Mouse (Mus musculus): ENCODE results near the gene Tspear. TPM values are rescaled to one million over a fixed set of nuclear protein-coding genes. Genes with fewer than 3 reads are reported as not detected.
"Not testable (repeated sequence)": the region's sequence is repeated elsewhere in the genome, so short reads cannot be mapped to it uniquely, and the experiment has no call there.

Tspear gene
- polyA plus RNA-seq, 1 experiment from 2014 or later: 0.43 TPM

GRCm38 (mm10) chr10:77697133-77697532, 10.8 kb downstream of the Tspear start, which contains the start of gene Gm9508:
Gene Gm9508, minus strand, starts transcription at chr10:77697233.
- Histone ChIP-seq H3K4me3 (replicated peaks; ENCODE audit: low read depth, low read length) (no peak within 1 kb of the TSS), H3K27ac (no peak within 1 kb of the TSS), H3K27me3 (ENCODE audit: insufficient read depth, low read length) (no peaks in the 10 kb centered on the region), H3K4me1 (replicated peaks; ENCODE audit: insufficient read depth, low read length) (no peaks in the 10 kb centered on the region), H3K36me3 (ENCODE audit: insufficient read depth, low read length) (no peaks in the 10 kb centered on the region), H3K4me2 (ENCODE audit: low read length) (no peak within 1 kb of the TSS), H3K9me3 (replicated peaks; ENCODE audit: low read length) (no peaks in the 10 kb centered on the region), H3K9ac (ENCODE audit: low read depth, low read length) (no peak within 1 kb of the TSS)
- DNase-seq (ENCODE audit: low spot score): no peak
- ATAC-seq (replicated peaks; ENCODE audit: low FRiP score, low read depth): no peak
- TF ChIP-seq CTCF (IDR thresholded peaks at IDR 0.05; ENCODE audit: low read depth): no peak
- 32% methylated on average over 4 of the region's 4 CpGs for WGBS

GRCm38 (mm10) chr10:77706326-77706725, 20.0 kb downstream of the Tspear start, which contains the start of gene Gm10272:
Gene Gm10272, plus strand, starts transcription at chr10:77706626.
- Histone ChIP-seq H3K4me1 (replicated peaks; ENCODE audit: insufficient read depth, low read length) (no peaks in the 10 kb centered on the region), H3K9ac (ENCODE audit: low read depth, low read length) (no peak within 1 kb of the TSS), H3K9me3 (replicated peaks; ENCODE audit: low read length) (no peaks in the 10 kb centered on the region), H3K27me3 (ENCODE audit: insufficient read depth, low read length) (no peaks in the 10 kb centered on the region), H3K4me2 (ENCODE audit: low read length) (no peak within 1 kb of the TSS), H3K4me3 (replicated peaks; ENCODE audit: low read depth, low read length) (no peak within 1 kb of the TSS), H3K27ac (no peak within 1 kb of the TSS), H3K36me3 (ENCODE audit: insufficient read depth, low read length) (no peaks in the 10 kb centered on the region)
- DNase-seq (ENCODE audit: low spot score) (no peak), ATAC-seq (replicated peaks; ENCODE audit: low FRiP score, low read depth) (no peak)
- WGBS: 87% methylated on average over 1 of the region's 1 CpGs
- TF ChIP-seq CTCF (IDR thresholded peaks at IDR 0.05; ENCODE audit: low read depth): no peak

GRCm38 (mm10) chr10:77709831-77710230, 23.5 kb downstream of the Tspear start:
- no peaks in the 10 kb centered on the region for H3K4me1 ChIP-seq (replicated peaks; ENCODE audit: insufficient read depth, low read length)
- H3K4me2 ChIP-seq (ENCODE audit: low read length): no peak overlapping the region
- H3K4me3 ChIP-seq (replicated peaks; ENCODE audit: low read depth, low read length): no peak overlapping the region
- no peaks in the 10 kb centered on the region for H3K27me3 ChIP-seq (ENCODE audit: insufficient read depth, low read length)
- DNase-seq (ENCODE audit: low spot score) (no peak), ATAC-seq (replicated peaks; ENCODE audit: low FRiP score, low read depth) (no peak)
- no peaks in the 10 kb centered on the region for H3K36me3 ChIP-seq (ENCODE audit: insufficient read depth, low read length)
- peak; percentile 36; the same call in 1 of the 2 replicates for TF ChIP-seq CTCF (IDR thresholded peaks at IDR 0.05; ENCODE audit: low read depth)
- 75% methylated on average over 3 of the region's 3 CpGs for WGBS
- no peak overlapping the region for H3K27ac ChIP-seq
- H3K9me3 ChIP-seq (replicated peaks; ENCODE audit: low read length): no peaks in the 10 kb centered on the region
- no peak overlapping the region for H3K9ac ChIP-seq (ENCODE audit: low read depth, low read length)

- ATAC-seq (replicated peaks; ENCODE audit: low FRiP score, low read depth); H3K9ac ChIP-seq (ENCODE audit: low read depth, low read length); H3K36me3 ChIP-seq (ENCODE audit: insufficient read depth, low read length); H3K27ac ChIP-seq; H3K4me3 ChIP-seq (replicated peaks; ENCODE audit: low read depth, low read length); H3K9me3 ChIP-seq (replicated peaks; ENCODE audit: low read length); H3K27me3 ChIP-seq (ENCODE audit: insufficient read depth, low read length); DNase-seq (ENCODE audit: low spot score); H3K4me2 ChIP-seq (ENCODE audit: low read length); H3K4me1 ChIP-seq (replicated peaks; ENCODE audit: insufficient read depth, low read length): not testable (repeated sequence)
Measured at GRCm38 (mm10) chr10:77711157-77711556, 24.8 kb downstream of the Tspear start, which contains the start of gene Gm10024. Gene Gm10024, plus strand, starts transcription at chr10:77711457.

GRCm38 (mm10) chr10:77713734-77714133, 27.4 kb downstream of the Tspear start:
- Histone ChIP-seq H3K4me3 (replicated peaks; ENCODE audit: low read depth, low read length) (no peak overlapping the region), H3K36me3 (ENCODE audit: insufficient read depth, low read length) (no peaks in the 10 kb centered on the region), H3K9ac (ENCODE audit: low read depth, low read length) (no peak overlapping the region), H3K4me1 (replicated peaks; ENCODE audit: insufficient read depth, low read length) (no peaks in the 10 kb centered on the region), H3K27ac (no peak overlapping the region), H3K27me3 (ENCODE audit: insufficient read depth, low read length) (no peaks in the 10 kb centered on the region), H3K9me3 (replicated peaks; ENCODE audit: low read length) (no peaks in the 10 kb centered on the region), H3K4me2 (ENCODE audit: low read length) (no peak overlapping the region)
- no peak for DNase-seq (ENCODE audit: low spot score)
- ATAC-seq (replicated peaks; ENCODE audit: low FRiP score, low read depth): no peak
- WGBS: 51% methylated on average over 4 of the region's 4 CpGs
- TF ChIP-seq CTCF (IDR thresholded peaks at IDR 0.05; ENCODE audit: low read depth): no peak

- H3K27me3 ChIP-seq (ENCODE audit: insufficient read depth, low read length): no peaks in the 10 kb centered on the region
- no peak within 1 kb of the TSS for H3K27ac ChIP-seq
- H3K4me2 ChIP-seq (ENCODE audit: low read length): no peak within 1 kb of the TSS
- H3K4me1 ChIP-seq (replicated peaks; ENCODE audit: insufficient read depth, low read length): no peaks in the 10 kb centered on the region
- no peak for ATAC-seq (replicated peaks; ENCODE audit: low FRiP score, low read depth)
- no peak for TF ChIP-seq CTCF (IDR thresholded peaks at IDR 0.05; ENCODE audit: low read depth)
- no peak within 1 kb of the TSS for H3K9ac ChIP-seq (ENCODE audit: low read depth, low read length)
- no peaks in the 10 kb centered on the region for H3K36me3 ChIP-seq (ENCODE audit: insufficient read depth, low read length)
- WGBS: 68% methylated on average over 1 of the region's 1 CpGs
- no peak for DNase-seq (ENCODE audit: low spot score)
- no peak within 1 kb of the TSS for H3K4me3 ChIP-seq (replicated peaks; ENCODE audit: low read depth, low read length)
- no peaks in the 10 kb centered on the region for H3K9me3 ChIP-seq (replicated peaks; ENCODE audit: low read length)
Measured at GRCm38 (mm10) chr10:77715507-77715906, 29.1 kb downstream of the Tspear start, which contains the start of gene Gm10142. Gene Gm10142, plus strand, starts transcription at chr10:77715807.

GRCm38 (mm10) chr10:77720299-77720698, 33.9 kb downstream of the Tspear start, which contains the start of gene Krtap12-1:
Gene Krtap12-1, plus strand, starts transcription at chr10:77720599.
- not testable (repeated sequence) for H3K4me1 ChIP-seq (replicated peaks; ENCODE audit: insufficient read depth, low read length); H3K27me3 ChIP-seq (ENCODE audit: insufficient read depth, low read length); H3K4me3 ChIP-seq (replicated peaks; ENCODE audit: low read depth, low read length); DNase-seq (ENCODE audit: low spot score); H3K36me3 ChIP-seq (ENCODE audit: insufficient read depth, low read length); ATAC-seq (replicated peaks; ENCODE audit: low FRiP score, low read depth); H3K9ac ChIP-seq (ENCODE audit: low read depth, low read length); H3K9me3 ChIP-seq (replicated peaks; ENCODE audit: low read length); H3K27ac ChIP-seq; H3K4me2 ChIP-seq (ENCODE audit: low read length)
- 92% methylated on average over 1 of the region's 1 CpGs for WGBS

All from kidney, postnatal 0 days (tissue).